Mouse (Mus musculus) spleen, adult 2 months (tissue): Measurements from ENCODE around the gene Radil.

Source experiments
- CTCF ChIP-seq: fragments of 200-500 bp; IDR thresholded peaks from 2 replicates; pipeline ENCODE4 v1.5.1; 2011; ENCODE audit warnings: mild to moderate bottlenecking, inconsistent platforms; ENCODE audit not compliant: insufficient read depth, insufficient read length, insufficient replicate concordance; ENCODE audit errors: extremely low read depth
- POLR2A ChIP-seq: fragments of 200-500 bp; IDR thresholded peaks from 2 replicates; pipeline ENCODE4 v1.6.1; 2011; ENCODE audit warnings: low read depth, low read length, inconsistent platforms

- no peak for TF ChIP-seq CTCF
- TF ChIP-seq POLR2A: no peak
Measured at GRCm38 (mm10) chr5:142596723-142597122, 45.8 kb upstream of the Radil start.
